Mouse (Mus musculus): ENCODE data around the gene Pold3.

Gene Pold3

GRCm38 (mm10) chr7:100121376-100121789 lies at the start of gene Pold3:
TSS of gene Pold3 (minus strand) at chr7:100121565.
- DNase-seq (ENCODE audit: low spot score in 2 of 2), result peak; percentile 99

GRCm38 (mm10) chr7:100170756-100171155 lies 49.4 kb upstream of the Pold3 start:
- DNase-seq (ENCODE audit: low spot score in 2 of 2), result no peak

GRCm38 (mm10) chr7:100168654-100169053 lies 47.3 kb upstream of the Pold3 start:
- no peak for DNase-seq (ENCODE audit: low spot score in 2 of 2)

- no peak for DNase-seq (ENCODE audit: low spot score in 2 of 2)
Measured at GRCm38 (mm10) chr7:100163506-100163905, 42.1 kb upstream of the Pold3 start.

GRCm38 (mm10) chr7:100160006-100160405 lies 38.6 kb upstream of the Pold3 start:
- peak in 1 of 2 experiments; percentile 8 for DNase-seq (ENCODE audit: low spot score in 2 of 2)

- peak; percentile 83 to 84 for DNase-seq (ENCODE audit: low spot score in 2 of 2)
Measured at GRCm38 (mm10) chr7:100159105-100159841, 37.9 kb upstream of the Pold3 start, which contains the start of gene Lipt2. TSS of gene Lipt2 (plus strand) at chr7:100159277.

GRCm38 (mm10) chr7:100157669-100158068 lies 36.3 kb upstream of the Pold3 start:
- no peak for DNase-seq (ENCODE audit: low spot score in 2 of 2)

GRCm38 (mm10) chr7:100150626-100151025 lies 29.3 kb upstream of the Pold3 start:
- DNase-seq (ENCODE audit: low spot score in 2 of 2), result no peak

GRCm38 (mm10) chr7:100150086-100150485 lies 28.7 kb upstream of the Pold3 start:
- DNase-seq (ENCODE audit: low spot score in 2 of 2), result no peak

- no peak for DNase-seq (ENCODE audit: low spot score in 2 of 2)
Measured at GRCm38 (mm10) chr7:100148586-100148985, 27.2 kb upstream of the Pold3 start.

GRCm38 (mm10) chr7:100140591-100140990 lies 19.2 kb upstream of the Pold3 start:
- DNase-seq (ENCODE audit: low spot score in 2 of 2), result no peak

GRCm38 (mm10) chr7:100138075-100138474 lies 16.7 kb upstream of the Pold3 start:
- no peak for DNase-seq (ENCODE audit: low spot score in 2 of 2)

- no peak for DNase-seq (ENCODE audit: low spot score in 2 of 2)
Measured at GRCm38 (mm10) chr7:100137038-100137437, 15.7 kb upstream of the Pold3 start.

GRCm38 (mm10) chr7:100132379-100132778 lies 11.0 kb upstream of the Pold3 start:
- DNase-seq (ENCODE audit: low spot score in 2 of 2), result no peak

GRCm38 (mm10) chr7:100130592-100130991 lies 9.2 kb upstream of the Pold3 start:
- no peak for DNase-seq (ENCODE audit: low spot score in 2 of 2)

GRCm38 (mm10) chr7:100128262-100129041 lies 7.1 kb upstream of the Pold3 start:
- DNase-seq (ENCODE audit: low spot score in 2 of 2), result no peak

GRCm38 (mm10) chr7:100126514-100126913 lies 5.1 kb upstream of the Pold3 start:
- DNase-seq (ENCODE audit: low spot score in 2 of 2), result no peak

- DNase-seq (ENCODE audit: low spot score in 2 of 2), result no peak
Measured at GRCm38 (mm10) chr7:100125166-100125565, 3.8 kb upstream of the Pold3 start.

GRCm38 (mm10) chr7:100124211-100124610 lies 2.8 kb upstream of the Pold3 start:
- DNase-seq (ENCODE audit: low spot score in 2 of 2), result peak in 1 of 2 experiments; percentile 15

- no peak for DNase-seq (ENCODE audit: low spot score in 2 of 2)
Measured at GRCm38 (mm10) chr7:100123486-100123885, 2.1 kb upstream of the Pold3 start.

- peak in 1 of 2 experiments; percentile 35 for DNase-seq (ENCODE audit: low spot score in 2 of 2)
Measured at GRCm38 (mm10) chr7:100120791-100121261, 539 bp downstream of the Pold3 start.

GRCm38 (mm10) chr7:100114279-100114678 lies 7.1 kb downstream of the Pold3 start:
- no peak for DNase-seq (ENCODE audit: low spot score in 2 of 2)

- DNase-seq (ENCODE audit: low spot score in 2 of 2), result no peak
Measured at GRCm38 (mm10) chr7:100113821-100114220, 7.5 kb downstream of the Pold3 start.

Measured in frontal cortex, postnatal 25 days (tissue).